Mouse (Mus musculus): ENCODE results near the gene Caly.

DNA sequence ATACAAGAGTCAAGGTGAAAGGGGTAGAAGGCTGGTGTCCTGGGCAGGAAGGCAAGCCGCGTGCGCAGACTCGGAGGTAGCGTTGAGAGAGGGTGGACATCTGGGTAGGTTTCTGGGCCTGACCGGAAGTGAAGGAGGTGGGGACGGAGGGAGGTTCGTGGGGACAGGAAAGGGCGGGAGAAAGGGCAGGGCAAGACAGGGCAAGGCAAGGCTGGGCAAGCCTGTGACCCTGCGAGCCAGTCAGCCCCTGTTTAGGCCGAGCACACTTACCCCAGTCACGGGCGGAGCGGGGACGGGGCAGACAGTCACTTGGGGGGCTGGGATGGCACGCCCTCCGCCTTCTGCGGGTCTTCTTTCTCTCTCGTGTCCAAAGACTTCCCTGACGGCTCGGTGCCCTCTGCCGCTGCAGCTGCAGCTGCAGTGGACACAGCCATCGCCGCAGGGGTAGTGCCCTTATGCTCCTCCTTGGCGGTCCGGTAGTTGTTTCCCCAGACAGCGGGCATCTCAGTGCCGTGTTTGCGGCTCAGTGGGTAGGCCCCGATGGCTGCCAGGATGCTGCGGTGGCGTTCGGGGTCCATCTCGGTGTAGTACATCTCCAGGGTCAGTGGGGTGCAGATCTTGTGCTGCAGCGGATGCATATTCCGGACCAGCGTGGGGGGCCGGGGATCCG, 12.2 kb downstream of the Caly start:
- TF ChIP-seq MAFK (IDR thresholded peaks at IDR 0.05; ENCODE audit: insufficient read depth, low read depth, low read length) (no peak), HCFC1 (IDR thresholded peaks at IDR 0.05; ENCODE audit: borderline replicate concordance, insufficient read depth, low read length) (no peak), CHD2 (IDR thresholded peaks at IDR 0.05; ENCODE audit: low read depth, low read length) (no peak), ZC3H11A (IDR thresholded peaks at IDR 0.05; ENCODE audit: borderline replicate concordance, low read depth, low read length) (no peak), ZNF384 (IDR thresholded peaks at IDR 0.05; ENCODE audit: low read depth, low read length) (no peak)

All from ES-E14 (cell line).